Mouse (Mus musculus) cerebellum, adult 2 months (tissue): ENCODE data around the gene Jpt2.

ENCODE experiments used
- CTCF ChIP-seq: fragments of 200-500 bp; IDR thresholded peaks from 2 replicates; pipeline ENCODE4 v1.5.1; 2011; ENCODE audit warnings: low read depth, mild to moderate bottlenecking, control low read depth, low read length, moderate library complexity, borderline replicate concordance; ENCODE audit not compliant: insufficient read depth
- POLR2A ChIP-seq: fragments of 200-500 bp; IDR thresholded peaks from 2 replicates; pipeline ENCODE4 v1.6.1; 2011; ENCODE audit warnings: low read length, control low read depth, borderline replicate concordance; ENCODE audit not compliant: insufficient read depth

DNA sequence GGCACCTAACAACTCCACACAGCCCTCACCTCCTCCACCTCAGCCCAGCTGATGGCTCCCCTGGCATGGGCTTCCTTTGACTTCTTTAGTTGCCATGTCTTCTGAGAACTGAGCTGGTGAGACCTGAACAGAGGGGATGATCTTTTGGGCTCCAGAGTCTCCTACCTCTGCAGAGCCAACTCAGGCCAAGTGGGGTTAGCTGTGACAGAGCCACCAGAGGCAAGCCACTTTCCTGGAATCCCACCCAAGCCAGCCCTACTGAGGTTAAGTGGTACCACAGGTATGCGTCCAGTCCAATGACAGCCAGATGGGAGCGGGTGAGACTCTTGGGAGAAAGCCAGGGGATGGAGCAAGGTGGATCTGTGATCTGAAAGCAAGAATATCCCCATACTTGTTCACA lies 67.2 kb downstream of the Jpt2 start:
- no peak for TF ChIP-seq CTCF
- TF ChIP-seq POLR2A: no peak
